Mouse (Mus musculus) heart, embryonic 14.5 days (tissue): Measurements from ENCODE around the gene Ccdc92b. TPM values are rescaled to one million over a fixed set of nuclear protein-coding genes. Genes with fewer than 3 reads are reported as not detected.

Experiments used
- ATAC-seq: fragments of 200-750 bp; cut with Nextera tagmentation; 2 replicates; pipeline ENCODE4 v1.8.0; 2017; ENCODE audit warnings: low read depth, moderate TSS enrichment; ENCODE audit not compliant: insufficient number of reproducible peaks, insufficient read depth, low FRiP score
- H3K27ac ChIP-seq, 2 experiments: fragments of 200-500 bp in 1 of 2; fragments of 300-500 bp in 1 of 2; sonication (generic) in 1 of 2; replicated peaks in 1 of 2; 2 replicates each; pipeline ENCODE4 v1.5.1; 2012 to 2014; ENCODE audit warnings: low read depth in 2 of 2, low read length in 2 of 2, control low read depth in 1 of 2, mild to moderate bottlenecking in 1 of 2, mixed read lengths in 1 of 2; ENCODE audit not compliant: control insufficient read depth in 1 of 2, insufficient read depth in 1 of 2
- H3K27me3 ChIP-seq: fragments of 300-500 bp; sonication (generic); 2 replicates; pipeline ENCODE4 v1.6.1; 2014; ENCODE audit warnings: mild to moderate bottlenecking, low read length, control low read depth; ENCODE audit not compliant: control insufficient read depth, insufficient read depth
- H3K36me3 ChIP-seq: fragments of 300-500 bp; sonication (generic); 2 replicates; pipeline ENCODE4 v1.6.1; 2014; ENCODE audit warnings: mild to moderate bottlenecking, control low read depth, low read length, mixed read lengths; ENCODE audit not compliant: control insufficient read depth, insufficient read depth
- H3K4me1 ChIP-seq, 2 experiments: fragments of 200-500 bp in 1 of 2; fragments of 300-500 bp in 1 of 2; sonication (generic) in 1 of 2; 2 replicates each; pipeline ENCODE4 v1.6.1; 2012 to 2014; ENCODE audit warnings: low read length in 2 of 2, control low read depth in 1 of 2, mixed read lengths in 1 of 2; ENCODE audit not compliant: control insufficient read depth in 2 of 2, insufficient read depth in 2 of 2
- H3K4me2 ChIP-seq: fragments of 300-500 bp; sonication (generic); 2 replicates; pipeline ENCODE4 v1.6.1; 2014; ENCODE audit warnings: mild to moderate bottlenecking, low read length
- H3K4me3 ChIP-seq, 2 experiments: fragments of 200-500 bp in 1 of 2; fragments of 300-500 bp in 1 of 2; sonication (generic) in 1 of 2; 2 replicates each; pipeline ENCODE4 v1.5.1; 2012 to 2014; ENCODE audit warnings: low read length in 2 of 2, mild to moderate bottlenecking in 2 of 2, control low read depth in 1 of 2, low read depth in 1 of 2, moderate library complexity in 1 of 2; ENCODE audit not compliant: control insufficient read depth in 1 of 2, insufficient read depth in 1 of 2
- H3K9ac ChIP-seq: fragments of 300-500 bp; sonication (generic); 2 replicates; pipeline ENCODE4 v1.6.1; 2014; ENCODE audit warnings: mild to moderate bottlenecking, low read length
- H3K9me3 ChIP-seq: fragments of 300-500 bp; sonication (generic); 2 replicates; pipeline ENCODE4 v1.6.1; 2016; ENCODE audit warnings: low read length, control low read depth; ENCODE audit not compliant: control insufficient read depth
- WGBS: fragments of 180-500 bp; shearing (Covaris S2); extraction: QIAGEN DNeasy Blood & Tissue Kit; methylation state at CpG from one replicate; pipeline ENCODE4 v1.1.7; 2014; 5-methylcytosine and 5-hydroxymethylcytosine counted together
- polyA plus RNA-seq: library from polyadenylated mRNA; unstranded; fragments of >200 nt; fragmentation: Nextera tagmentation; extraction: Ambion mirVana; gene quantifications from 2 replicates; pipeline ENCODE4 v1.2.1, GENCODE M21; 2014

The Ccdc92b gene
- polyA plus RNA-seq, 1 experiment from 2014 or later, result 0.32 TPM

DNA sequence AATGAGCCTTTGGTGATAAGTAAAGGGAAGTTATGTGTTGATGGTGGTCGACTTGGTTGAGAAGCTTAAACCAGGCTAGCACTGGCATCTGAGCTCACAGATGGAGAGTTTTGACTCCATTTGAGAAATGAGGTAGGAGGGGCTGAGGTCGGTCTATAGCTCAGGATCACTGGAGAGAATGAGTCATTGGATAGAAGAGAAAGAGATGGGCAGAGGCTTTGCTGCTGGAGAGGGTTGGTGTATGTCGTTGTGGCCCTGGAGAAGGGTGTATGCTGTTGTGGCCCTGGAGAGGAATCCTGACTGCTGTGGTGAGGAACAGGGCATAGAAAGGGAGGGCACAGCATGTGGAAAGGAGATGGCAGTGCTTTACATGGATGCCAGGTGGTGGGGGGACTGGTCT lies 36.5 kb downstream of the Ccdc92b start:
- Histone ChIP-seq H3K4me2 (no peak overlapping the region), H3K27ac (no peak overlapping the region), H3K4me3 (no peak overlapping the region), H3K9me3 (no peaks in the 10 kb centered on the region), H3K27me3 (no peaks in the 10 kb centered on the region), H3K36me3 (peaks cover 58% of the 10 kb centered on the region), H3K4me1 (peaks cover 25 to 43% of the 10 kb centered on the region in 2 experiments), H3K9ac (no peak overlapping the region)
- no peak for ATAC-seq
- 55% methylated on average over 3 of the region's 3 CpGs for WGBS

DNA sequence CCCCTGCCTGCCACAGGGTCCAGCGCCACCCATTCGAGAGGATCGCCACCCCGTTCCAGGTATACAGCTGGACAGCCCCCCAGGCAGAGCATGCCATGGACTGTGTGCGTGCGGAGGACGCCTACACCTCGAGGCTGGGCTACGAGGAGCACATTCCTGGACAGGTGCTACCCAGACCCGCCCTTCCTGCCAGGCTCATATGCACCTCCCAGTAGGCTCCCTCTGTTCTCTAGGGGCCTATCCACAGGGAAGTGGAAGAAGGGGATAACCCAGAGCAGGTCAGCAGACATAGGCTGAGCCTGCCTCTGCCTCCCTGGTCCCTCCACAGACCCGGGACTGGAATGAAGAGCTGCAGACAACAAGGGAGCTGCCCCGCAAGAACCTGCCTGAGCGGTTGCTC lies 40.9 kb downstream of the Ccdc92b start:
- H3K27ac ChIP-seq, result no peak overlapping the region
- H3K9ac ChIP-seq, result no peak overlapping the region
- ATAC-seq, result no peak
- no peak overlapping the region for H3K4me3 ChIP-seq
- H3K27me3 ChIP-seq, result no peaks in the 10 kb centered on the region
- peaks cover 95% of the 10 kb centered on the region for H3K36me3 ChIP-seq
- H3K4me2 ChIP-seq, result no peak overlapping the region
- 0 out of 4 replicates have a peak, but pooled peaks cover 0 to 2% of the 10 kb centered on the region in 2 experiments for H3K4me1 ChIP-seq
- no peaks in the 10 kb centered on the region for H3K9me3 ChIP-seq
- 93% methylated on average over 13 of the region's 13 CpGs for WGBS

DNA sequence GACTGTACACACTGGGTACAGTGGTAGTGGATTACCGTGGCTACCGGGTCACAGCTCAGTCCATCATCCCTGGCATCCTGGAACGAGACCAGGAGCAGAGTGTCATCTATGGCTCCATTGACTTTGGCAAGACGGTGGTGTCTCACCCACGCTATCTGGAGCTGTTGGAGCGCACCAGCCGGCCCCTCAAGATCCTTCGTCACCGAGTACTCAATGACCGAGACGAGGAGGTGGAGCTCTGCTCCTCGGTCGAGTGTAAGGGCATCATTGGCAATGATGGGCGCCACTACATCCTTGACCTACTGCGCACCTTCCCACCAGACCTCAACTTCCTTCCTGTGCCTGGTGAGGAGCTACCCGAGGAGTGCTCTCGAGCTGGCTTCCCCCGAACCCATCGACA lies 42.2 kb downstream of the Ccdc92b start:
- no peak for ATAC-seq
- no peaks in the 10 kb centered on the region for H3K9me3 ChIP-seq
- no peaks in the 10 kb centered on the region for H3K27me3 ChIP-seq
- H3K4me1 ChIP-seq, result no peaks in the 10 kb centered on the region
- no peak overlapping the region for H3K4me2 ChIP-seq
- no peak overlapping the region for H3K4me3 ChIP-seq
- no peak overlapping the region for H3K9ac ChIP-seq
- no peak overlapping the region for H3K27ac ChIP-seq
- WGBS, result 89% methylated on average over 19 of the region's 19 CpGs
- H3K36me3 ChIP-seq, result peaks cover 100% of the 10 kb centered on the region

DNA sequence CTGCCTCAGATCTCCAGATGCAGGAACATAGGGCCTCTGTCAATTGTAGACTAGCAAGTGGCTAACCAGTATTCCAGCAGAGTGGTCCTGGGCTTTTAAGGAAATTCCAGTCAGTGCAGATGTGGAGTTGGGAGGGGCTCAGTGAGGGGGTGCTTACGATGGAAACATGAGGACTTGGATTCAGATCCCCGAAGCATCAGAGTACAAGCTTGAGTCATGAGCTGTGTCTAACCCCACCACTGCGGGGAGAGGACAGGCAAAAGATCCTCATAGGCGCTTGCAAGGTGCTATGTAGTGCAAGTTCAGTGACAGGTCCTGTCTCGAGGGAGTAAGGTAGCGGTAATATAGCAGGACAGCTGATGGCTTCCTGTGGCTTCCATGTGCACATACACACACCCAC lies 42.8 kb downstream of the Ccdc92b start:
- Histone ChIP-seq H3K9me3 (no peaks in the 10 kb centered on the region), H3K36me3 (peaks cover 100% of the 10 kb centered on the region), H3K27me3 (no peaks in the 10 kb centered on the region), H3K9ac (no peak overlapping the region), H3K4me3 (no peak overlapping the region), H3K27ac (no peak overlapping the region), H3K4me2 (no peak overlapping the region), H3K4me1 (no peaks in the 10 kb centered on the region)
- ATAC-seq, result peak; percentile 27; the same call in 1 of the 2 replicates
- 83% methylated on average over 6 of the region's 6 CpGs for whole genome bisulfite sequencing

DNA sequence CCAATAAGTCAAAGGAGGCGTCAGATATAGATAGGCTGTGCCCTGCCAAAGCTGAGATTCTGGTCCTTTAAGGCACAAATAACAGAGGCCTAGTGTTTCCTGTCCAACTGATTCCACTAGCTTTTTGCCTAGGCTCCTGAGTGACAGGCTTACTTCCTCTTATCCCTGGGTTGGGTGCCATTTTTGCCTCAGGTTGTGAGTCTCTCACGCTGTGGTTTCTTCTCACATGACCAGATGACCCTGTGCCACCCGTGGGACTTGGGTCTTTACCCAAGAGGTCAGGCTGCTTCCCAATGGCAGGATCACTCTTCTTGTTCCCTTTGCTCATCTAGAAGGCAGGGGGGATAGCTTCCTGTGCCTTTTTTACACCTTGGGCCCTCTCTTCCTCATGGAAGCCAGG lies 44.9 kb downstream of the Ccdc92b start:
- 81% methylated on average over 3 of the region's 3 CpGs for WGBS
- H3K4me1 ChIP-seq, result no peaks in the 10 kb centered on the region

DNA sequence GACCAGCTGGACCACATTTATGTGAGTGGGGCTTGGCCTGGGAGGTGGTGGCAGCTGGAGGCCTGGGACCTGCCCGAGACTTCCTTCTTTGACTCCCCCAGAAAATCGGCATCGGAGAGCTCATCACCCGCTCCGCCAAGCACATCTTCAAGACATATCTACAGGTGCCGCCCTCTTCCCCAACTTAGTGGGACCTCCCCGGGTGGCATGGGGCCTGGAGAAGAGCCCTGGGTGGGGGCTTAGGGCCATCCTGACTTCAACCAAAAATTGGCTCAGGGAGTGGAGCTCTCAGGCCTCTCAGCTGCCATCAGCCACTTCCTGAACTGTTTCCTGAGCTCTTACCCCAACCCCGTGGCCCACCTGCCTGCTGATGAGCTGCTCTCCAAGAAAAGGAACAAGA lies 45.5 kb downstream of the Ccdc92b start:
- no peak overlapping the region for H3K4me3 ChIP-seq
- no peak for ATAC-seq
- H3K36me3 ChIP-seq, result peaks cover 100% of the 10 kb centered on the region
- 87% methylated on average over 8 of the region's 8 CpGs for WGBS
- H3K27me3 ChIP-seq, result no peaks in the 10 kb centered on the region
- H3K4me2 ChIP-seq, result no peak overlapping the region
- no peak overlapping the region for H3K9ac ChIP-seq
- no peaks in the 10 kb centered on the region for H3K9me3 ChIP-seq
- no peaks in the 10 kb centered on the region for H3K4me1 ChIP-seq
- H3K27ac ChIP-seq, result no peak overlapping the region

More for the DNA sequence above, 44.9 kb downstream of the Ccdc92b start:
- Histone ChIP-seq H3K9me3 (no peaks in the 10 kb centered on the region), H3K4me2 (no peak overlapping the region), H3K27ac (no peak overlapping the region), H3K36me3 (peaks cover 100% of the 10 kb centered on the region), H3K4me3 (no peak overlapping the region), H3K9ac (no peak overlapping the region), H3K27me3 (no peaks in the 10 kb centered on the region)
- no peak for ATAC-seq

DNA sequence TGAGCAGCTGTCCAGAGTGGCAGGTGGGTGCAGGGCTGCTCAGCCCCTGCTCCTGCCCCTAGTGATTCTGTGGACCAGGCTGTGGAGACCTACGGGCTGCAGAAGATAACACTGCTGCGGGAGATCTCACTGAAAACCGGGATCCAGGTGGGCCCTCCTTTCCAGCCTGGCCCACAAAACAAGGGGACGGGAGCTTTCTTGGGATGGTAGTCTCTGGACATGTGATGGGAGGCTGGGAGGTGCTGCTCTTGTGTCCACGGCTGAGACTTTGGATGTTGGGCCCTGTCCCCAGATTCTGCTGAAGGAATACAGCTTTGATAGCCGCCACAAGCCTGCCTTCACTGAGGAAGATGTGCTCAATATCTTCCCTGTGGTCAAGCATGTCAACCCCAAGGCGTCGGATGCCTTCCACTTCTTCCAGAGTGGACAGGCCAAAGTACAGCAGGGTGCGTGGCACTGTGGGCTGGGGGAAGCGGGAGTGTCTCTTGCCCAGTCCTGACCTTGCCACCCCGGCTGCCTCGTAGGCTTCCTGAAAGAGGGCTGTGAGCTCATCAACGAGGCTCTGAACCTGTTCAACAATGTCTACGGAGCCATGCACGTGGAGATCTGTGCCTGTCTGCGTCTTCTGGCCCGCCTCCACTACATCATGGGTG lies 46.4 kb downstream of the Ccdc92b start:
- Histone ChIP-seq H3K4me2 (no peak overlapping the region), H3K4me3 (no peak overlapping the region), H3K9ac (no peak overlapping the region), H3K36me3 (peaks cover 98% of the 10 kb centered on the region), H3K9me3 (no peaks in the 10 kb centered on the region), H3K27me3 (no peaks in the 10 kb centered on the region), H3K4me1 (no peaks in the 10 kb centered on the region), H3K27ac (no peak overlapping the region)
- WGBS, result 94% methylated on average over 17 of the region's 17 CpGs
- ATAC-seq, result no peak

DNA sequence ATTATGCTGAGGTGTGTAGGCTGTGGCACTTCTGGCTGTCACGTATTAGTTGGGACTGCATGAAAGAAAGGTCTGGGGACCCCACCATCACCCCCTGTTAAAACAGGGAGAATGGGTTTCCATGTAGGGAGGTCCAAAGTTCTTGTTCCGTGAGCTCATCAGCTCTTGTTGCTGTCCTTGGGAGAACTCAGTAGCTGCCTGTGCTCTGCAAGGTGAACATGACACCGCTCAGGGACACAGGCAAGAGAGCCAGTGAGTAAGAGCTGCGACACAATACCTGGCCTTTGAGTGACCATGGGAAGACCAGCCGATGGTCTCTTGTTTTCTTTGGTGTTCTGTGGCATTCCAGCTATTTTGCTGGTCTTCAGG lies 46.9 kb downstream of the Ccdc92b start:
- ATAC-seq, result no peak
- no peak overlapping the region for H3K4me2 ChIP-seq
- WGBS, result 94% methylated on average over 5 of the region's 5 CpGs

More for the DNA sequence above, 46.9 kb downstream of the Ccdc92b start:
- Histone ChIP-seq H3K27ac (no peak overlapping the region), H3K9ac (no peak overlapping the region), H3K4me3 (no peak overlapping the region), H3K36me3 (peaks cover 93% of the 10 kb centered on the region), H3K9me3 (no peaks in the 10 kb centered on the region), H3K27me3 (no peaks in the 10 kb centered on the region), H3K4me1 (no peaks in the 10 kb centered on the region)
